Mouse (Mus musculus) effector memory CD4-positive, alpha-beta T cell, adult 7 months (primary cell): ENCODE measurements around the gene Hmgb3. TPM values are rescaled to one million over a fixed set of nuclear protein-coding genes. Genes with fewer than 3 reads are reported as not detected.

ENCODE experiments used
- polyA plus RNA-seq: library from polyadenylated mRNA; unstranded; fragments of 100-300 nt; shearing (Covaris generic); gene quantifications from one replicate; pipeline ENCODE4 v1.2.1, GENCODE M21; 2017

Gene Hmgb3
- 18.4 TPM for polyA plus RNA-seq

GRCm38 (mm10) chrX:71555415-71556114, at the start of gene Hmgb3:
Hmgb3 (plus strand) TSS chrX:71555918.

Other genes starting within 250 kb of the Hmgb3 start
- gene Mtmr1, start 191.2 kb upstream of the Hmgb3 start, polyA plus RNA-seq: 46.5 TPM
- gene Cd99l2, start 63.1 kb upstream of the Hmgb3 start, polyA plus RNA-seq: 4.5 TPM
- not detected for gene Gpr50, start 107.7 kb downstream of the Hmgb3 start, polyA plus RNA-seq